Mouse (Mus musculus) WW6 (cell line): ENCODE results near the gene 6030408B16Rik.

Source experiments
- DNase-seq: peaks from one replicate; pipeline ENCODE4 v3.0.0-alpha.2; 2013; ENCODE audit warnings: low read depth, low spot score

6030408B16Rik gene

GRCm38 (mm10) chr15:101297988-101298387 lies 5.0 kb downstream of the 6030408B16Rik start:
- DNase-seq = no peak

- DNase-seq = no peak
These were observed 5.5 kb downstream of the 6030408B16Rik start for GRCm38 (mm10) chr15:101298550-101298949.

DNA sequence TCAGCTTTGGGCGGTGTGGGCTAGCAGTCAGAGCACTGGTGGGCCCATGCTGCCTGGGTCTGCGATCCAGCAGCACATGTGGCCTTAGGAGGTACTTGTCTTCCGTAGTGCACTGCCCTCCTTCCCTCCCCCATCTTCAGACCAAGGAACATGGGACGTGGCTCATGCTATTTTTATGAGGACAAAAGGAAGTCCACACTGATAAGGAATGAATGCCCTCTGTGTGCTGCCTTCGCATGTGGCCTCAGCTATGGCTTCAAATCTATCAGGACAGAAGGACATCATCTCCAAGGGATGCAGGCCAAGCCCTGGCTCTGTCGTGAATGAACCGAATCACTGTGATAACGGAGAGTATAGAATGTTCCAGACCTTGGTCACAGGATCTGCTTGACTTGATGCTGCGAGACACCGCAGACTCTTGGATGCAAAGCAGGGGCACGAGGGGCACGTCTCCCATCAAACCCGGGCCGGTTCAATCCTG lies 6.5 kb downstream of the 6030408B16Rik start:
- DNase-seq = no peak

GRCm38 (mm10) chr15:101300128-101300527 lies 7.1 kb downstream of the 6030408B16Rik start:
- DNase-seq = no peak

- no peak for DNase-seq
These were observed 9.2 kb downstream of the 6030408B16Rik start for GRCm38 (mm10) chr15:101302201-101302600.

- DNase-seq = no peak
These were observed 10.8 kb downstream of the 6030408B16Rik start for GRCm38 (mm10) chr15:101303830-101304229.

DNA sequence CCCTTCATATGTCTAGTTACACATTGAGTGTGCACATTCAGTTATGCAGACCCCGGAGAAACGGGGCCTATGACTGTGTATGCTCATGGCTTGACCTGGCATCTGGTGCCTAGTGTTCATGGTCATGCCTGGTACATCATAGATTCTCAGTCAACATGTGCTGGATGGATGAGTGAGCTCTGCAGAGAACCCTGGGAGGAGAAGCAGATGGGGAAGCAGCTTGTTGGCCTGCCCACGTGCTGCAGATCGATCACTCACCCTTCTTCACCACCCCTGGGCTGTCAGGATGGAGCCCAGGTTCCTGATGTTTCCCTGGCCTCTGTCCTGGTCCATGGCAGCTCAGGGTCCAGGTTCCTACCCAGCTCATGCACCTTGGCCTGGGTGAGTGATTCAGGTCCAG lies 13.4 kb downstream of the 6030408B16Rik start:
- no peak for DNase-seq

- no peak for DNase-seq
These were observed 15.7 kb downstream of the 6030408B16Rik start for GRCm38 (mm10) chr15:101308440-101309348.

GRCm38 (mm10) chr15:101309493-101309892 lies 16.5 kb downstream of the 6030408B16Rik start:
- DNase-seq = no peak

- DNase-seq = no peak
These were observed 18.2 kb downstream of the 6030408B16Rik start for GRCm38 (mm10) chr15:101311087-101311770.

- DNase-seq = no peak
These were observed 19.0 kb downstream of the 6030408B16Rik start for GRCm38 (mm10) chr15:101312006-101312405.

DNA sequence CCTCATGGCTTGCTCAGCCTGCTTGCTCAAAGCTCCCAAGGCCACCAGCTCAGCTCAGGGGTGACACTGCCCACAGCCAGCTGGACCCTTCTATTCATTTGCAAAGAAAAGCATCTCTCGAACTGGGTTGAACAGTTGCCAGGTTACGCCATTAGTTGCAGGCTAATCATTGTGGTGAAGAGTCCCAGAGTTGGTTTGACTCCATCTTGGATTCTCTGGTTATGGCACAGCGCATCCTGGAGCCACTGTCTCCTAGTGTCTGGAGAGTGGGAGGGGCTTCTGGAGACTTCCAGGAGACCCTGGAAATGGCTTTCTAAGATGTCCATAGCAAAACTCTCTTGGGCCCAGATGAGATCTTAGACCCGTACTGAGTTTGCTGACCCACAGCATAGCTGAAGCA lies 22.4 kb downstream of the 6030408B16Rik start:
- no peak for DNase-seq

GRCm38 (mm10) chr15:101315832-101316231 lies 22.8 kb downstream of the 6030408B16Rik start:
- DNase-seq = peak; percentile 85

GRCm38 (mm10) chr15:101316279-101316912 lies 23.4 kb downstream of the 6030408B16Rik start:
- no peak for DNase-seq

DNA sequence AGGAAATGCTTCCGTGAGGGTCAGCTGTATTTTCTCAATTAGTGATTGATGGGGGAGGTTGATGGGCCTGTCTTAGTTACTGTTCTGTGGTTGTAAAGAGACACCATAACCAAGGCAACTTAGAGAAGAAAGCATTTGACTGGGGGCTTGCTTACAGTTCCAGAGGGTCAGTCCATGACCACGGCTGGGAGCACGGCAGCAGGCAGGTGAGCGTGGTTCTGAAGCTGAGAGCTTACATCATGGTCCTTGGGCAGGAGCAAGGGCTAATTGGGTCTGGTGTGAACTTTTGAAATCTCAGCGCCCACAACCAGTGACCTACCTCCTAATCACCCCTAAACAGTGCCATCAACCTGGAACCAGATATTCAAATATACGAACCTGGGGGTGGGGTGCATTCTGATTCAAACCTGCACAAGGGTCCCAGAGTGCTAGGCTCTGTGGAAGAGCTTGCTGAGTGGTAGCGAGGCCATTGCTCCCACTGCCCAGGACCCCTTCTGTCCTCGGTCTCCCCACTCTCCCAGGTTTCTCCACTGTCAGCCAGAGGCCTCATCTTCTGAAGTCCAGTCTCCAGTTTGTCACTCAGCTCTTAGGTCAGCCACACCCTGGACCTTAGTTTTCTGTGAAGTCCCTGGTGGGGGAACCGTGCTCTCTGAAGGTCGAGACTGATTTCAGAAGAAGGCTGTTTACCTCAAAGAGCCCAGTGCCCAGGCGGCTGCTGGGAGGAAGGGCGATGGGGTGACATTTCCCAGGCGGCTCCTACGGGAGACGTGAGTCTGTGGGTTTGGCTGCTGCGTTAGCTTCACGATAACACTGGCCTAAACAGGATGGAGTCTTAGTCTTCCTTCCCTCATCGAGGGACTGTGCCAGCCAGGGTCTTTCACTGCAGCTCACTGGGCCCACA lies 24.2 kb downstream of the 6030408B16Rik start:
- no peak for DNase-seq

- no peak for DNase-seq
These were observed 24.9 kb downstream of the 6030408B16Rik start for GRCm38 (mm10) chr15:101317814-101318500.

DNA sequence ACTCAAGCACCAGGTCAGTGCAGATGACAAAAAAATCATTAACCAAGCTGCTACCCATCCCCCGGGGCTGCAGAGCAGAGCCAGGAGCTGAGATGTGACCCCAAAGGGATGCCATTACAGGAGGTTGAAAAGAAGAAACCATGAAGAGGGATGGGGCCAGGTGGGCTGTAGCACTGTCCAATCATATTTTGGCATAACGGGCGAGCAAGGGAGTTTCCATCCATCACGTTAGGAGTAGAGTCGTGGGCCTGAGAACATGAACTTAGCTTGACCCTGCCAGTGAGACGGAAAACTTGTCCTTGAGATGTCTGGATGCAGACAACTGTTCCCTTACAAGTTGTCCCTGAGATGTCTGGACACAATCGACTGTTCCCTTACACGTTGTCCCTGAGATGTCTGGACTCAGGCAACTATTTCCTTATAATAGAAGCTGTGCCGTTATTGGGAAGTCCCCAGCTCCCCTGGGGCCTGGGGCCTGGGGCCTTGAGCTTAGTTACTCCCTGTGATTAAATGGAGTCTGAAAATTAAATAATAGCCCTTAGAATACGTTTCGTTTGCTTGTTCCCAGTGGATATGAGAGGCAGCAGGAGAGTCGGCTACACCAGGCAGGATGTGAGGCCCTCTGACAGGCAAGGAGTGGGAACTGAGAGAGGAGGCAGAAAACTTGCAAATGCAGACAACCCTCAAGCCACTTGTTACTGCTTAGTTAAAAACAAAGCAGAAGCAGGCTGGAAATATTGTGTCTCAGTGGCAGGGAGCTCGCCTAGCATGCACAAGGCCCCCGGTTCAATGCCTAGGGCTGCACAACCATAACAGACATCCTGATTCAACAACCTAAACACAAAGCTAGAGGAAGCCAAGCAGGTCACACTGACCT lies 26.1 kb downstream of the 6030408B16Rik start:
- DNase-seq = no peak

DNA sequence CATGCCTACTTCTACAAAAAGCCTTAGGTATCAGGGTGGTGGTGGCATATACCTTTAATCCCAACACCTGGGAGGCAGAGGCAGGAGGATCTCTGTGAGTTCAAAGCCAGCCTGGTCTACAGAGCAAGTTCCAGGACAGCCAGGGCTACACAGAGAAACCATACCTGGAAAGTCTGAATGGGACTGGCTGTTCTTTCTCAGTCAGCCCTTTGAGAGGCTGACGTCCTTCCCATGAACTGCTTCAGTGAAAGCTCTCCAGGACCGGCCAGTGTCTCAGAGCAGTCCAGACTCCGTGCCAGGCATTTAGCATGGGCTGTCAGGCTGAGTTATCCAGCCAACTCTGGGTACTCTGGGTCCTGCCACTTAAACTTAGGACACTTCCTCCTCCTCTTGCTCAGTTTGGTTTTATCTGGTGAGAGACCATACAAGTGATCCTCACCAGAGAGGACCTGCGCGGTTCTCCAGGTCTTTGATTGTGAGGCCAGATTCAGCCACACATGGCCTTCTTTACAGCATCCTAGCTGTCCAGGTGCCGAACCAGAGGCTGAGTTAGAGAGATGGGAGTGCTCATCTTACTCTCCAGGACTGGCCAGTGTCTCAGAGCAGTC lies 27.1 kb downstream of the 6030408B16Rik start:
- DNase-seq = no peak

GRCm38 (mm10) chr15:101320618-101321041 lies 27.6 kb downstream of the 6030408B16Rik start:
- DNase-seq = no peak
